ENCODE assay signal across 10 mouse cellular contexts in genomic region chr9:70843270-70843669, GRCm38 (mm10).
A peak's percentile ranks its signal among the peaks of the same experiment; 100 is the strongest.
DNase-seq lines count a peak whose midpoint lies in the region; ATAC-seq and TF ChIP-seq lines count a peak whose summit lies in the region.
"Had no signal": no experiment of that assay in that cellular context is flagged by ENCODE, and none has a peak within 500 bp of the region (broad histone marks: within the 10 kb centered on the region; RNA-seq: fewer than 3 reads in every experiment).

No protein-coding gene starts in this region.

- TF ChIP-seq CTCF in E14TG2a.4 (conservative IDR thresholded peaks at IDR 0.05; ENCODE audit: low read length): peak; percentile 51

- no peak for DNase-seq in kidney, adult 11 months
- DNase-seq in A20 (ENCODE audit: low read depth, low spot score): peak; percentile 55
- DNase-seq in Muller cell, postnatal 12 days (ENCODE audit: inconsistent ontology term): no peak
- no peak for DNase-seq in layer of hippocampus, adult 9-10 months (ENCODE audit: low spot score)
- DNase-seq: cerebellum, postnatal 36 days; thymus, postnatal 14 days had no signal

- H3K9ac ChIP-seq in kidney, embryonic 14.5 days (ENCODE audit: low read depth, low read length): no peak overlapping the region
- H3K9ac ChIP-seq in liver, embryonic 12.5 days: no peak overlapping the region
- H3K9ac ChIP-seq: hindbrain, embryonic 15.5 days had no signal

- H3K27me3 ChIP-seq in kidney, embryonic 14.5 days (ENCODE audit: control insufficient read depth, insufficient read depth, low read length): no peaks in the 10 kb centered on the region
- H3K27me3 ChIP-seq in E14TG2a.4 (ENCODE audit: insufficient read depth, low read length): peaks cover 7% of the 10 kb centered on the region
- no peaks in the 10 kb centered on the region for H3K27me3 ChIP-seq in liver, embryonic 12.5 days (replicated peaks)
- H3K27me3 ChIP-seq: hindbrain, embryonic 15.5 days had no signal

- WGBS in kidney, embryonic 14.5 days: 97% methylated on average over 4 of the region's 4 CpGs
- WGBS in liver, embryonic 12.5 days (ENCODE audit: insufficient replicate concordance): 87% methylated on average over 4 of the region's 4 CpGs

- H3K27ac ChIP-seq in kidney, embryonic 14.5 days (ENCODE audit: low read depth, low read length): peak overlapping the region; percentile 26; the same call in 1 of the 2 replicates
- H3K27ac ChIP-seq in liver, embryonic 12.5 days: peak overlapping the region; percentile 100
- H3K27ac ChIP-seq: hindbrain, embryonic 15.5 days had no signal

- H3K4me1 ChIP-seq in kidney, embryonic 14.5 days (ENCODE audit: control insufficient read depth, insufficient read depth, low read length): peaks cover 21% of the 10 kb centered on the region
- H3K4me1 ChIP-seq in E14TG2a.4 (replicated peaks; ENCODE audit: low read depth, low read length): peaks cover 39% of the 10 kb centered on the region
- H3K4me1 ChIP-seq in liver, embryonic 12.5 days: peaks cover 84% of the 10 kb centered on the region

- ATAC-seq in kidney, embryonic 14.5 days (ENCODE audit: low FRiP score, low TSS enrichment): no peak
- ATAC-seq in liver, embryonic 12.5 days: no peak

- H3K4me3 ChIP-seq in kidney, embryonic 14.5 days (ENCODE audit: low read length): no peak overlapping the region
- H3K4me3 ChIP-seq in E14TG2a.4 (replicated peaks; ENCODE audit: low read length): no peak overlapping the region
- no peak overlapping the region for H3K4me3 ChIP-seq in liver, embryonic 12.5 days
- H3K4me3 ChIP-seq: hindbrain, embryonic 15.5 days had no signal

- H3K9me3 ChIP-seq in kidney, embryonic 14.5 days (ENCODE audit: control insufficient read depth, low read length): no peaks in the 10 kb centered on the region
- H3K9me3 ChIP-seq in E14TG2a.4 (ENCODE audit: low read length): no peaks in the 10 kb centered on the region
- no peaks in the 10 kb centered on the region for H3K9me3 ChIP-seq in liver, embryonic 12.5 days (replicated peaks)
- H3K9me3 ChIP-seq: hindbrain, embryonic 15.5 days had no signal

- no peak overlapping the region for H3K4me2 ChIP-seq in kidney, embryonic 14.5 days (replicated peaks; ENCODE audit: low read depth, low read length)
- H3K4me2 ChIP-seq in liver, embryonic 12.5 days: no peak overlapping the region
- H3K4me2 ChIP-seq: hindbrain, embryonic 15.5 days had no signal

- H3K36me3 ChIP-seq in kidney, embryonic 14.5 days (ENCODE audit: control insufficient read depth, insufficient read depth, low read length): no peaks in the 10 kb centered on the region
- no peaks in the 10 kb centered on the region for H3K36me3 ChIP-seq in E14TG2a.4 (ENCODE audit: insufficient read depth, low read length)
- H3K36me3 ChIP-seq in liver, embryonic 12.5 days: no peaks in the 10 kb centered on the region
- H3K36me3 ChIP-seq: hindbrain, embryonic 15.5 days had no signal
